Mouse (Mus musculus): ENCODE measurements around the gene Dcun1d3. TPM values are rescaled to one million over a fixed set of nuclear protein-coding genes. Genes with fewer than 3 reads are reported as not detected.

The Dcun1d3 gene
- 9.9 and 10.5 TPM in 2 replicates for polyA plus RNA-seq (2015; fragmentation: Nextera tagmentation; extraction: Ambion mirVana)

DNA sequence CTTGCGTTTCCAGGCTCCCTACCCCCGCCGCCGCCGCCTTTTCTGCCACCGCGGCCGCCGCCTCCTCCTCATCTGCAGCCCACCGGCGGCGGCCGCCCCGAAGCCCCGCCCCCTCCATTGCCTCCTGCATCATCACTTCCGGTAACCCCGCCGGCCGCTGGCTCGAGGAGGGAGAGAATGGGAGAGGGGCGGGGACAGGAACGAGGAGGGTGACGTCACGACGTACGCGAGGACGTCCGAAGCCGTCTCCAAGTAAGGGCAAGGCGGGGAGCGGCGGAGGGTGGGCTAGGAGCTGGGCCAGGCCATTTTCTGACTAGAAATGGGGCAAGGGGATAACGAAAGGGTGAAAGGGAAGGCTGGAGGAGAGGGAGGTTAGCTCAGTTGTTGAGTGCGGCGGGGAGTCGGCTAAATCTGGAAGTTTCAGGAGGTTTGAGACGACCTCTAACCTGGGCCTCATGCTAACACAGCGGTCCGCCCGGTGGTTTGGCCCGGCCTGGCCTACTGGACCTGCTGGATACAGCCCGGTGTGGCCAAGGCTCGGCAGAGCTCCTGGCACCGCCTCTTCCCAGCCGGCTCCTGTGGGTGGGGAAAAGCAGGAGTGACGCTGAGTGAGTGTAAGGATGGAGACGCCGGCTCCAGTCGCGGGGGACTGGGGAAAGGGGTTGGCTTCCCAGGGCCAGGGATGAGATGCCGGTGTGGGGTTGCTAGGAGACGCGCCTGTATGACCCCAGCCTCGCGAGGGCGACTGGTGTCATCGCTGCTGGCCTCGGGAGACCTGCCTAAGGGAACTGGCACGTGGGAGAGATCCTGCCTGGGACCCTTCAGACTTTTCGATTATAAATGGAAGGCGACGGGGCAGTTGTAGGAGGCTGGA, at the start of gene Dcun1d3, which contains the start of gene Lyrm1:
Gene Dcun1d3 (minus strand): TSS at position 660 of the 874 bp plus-strand sequence.
Gene Lyrm1 (plus strand): TSS at position 223 of the 874 bp plus-strand sequence.
- Histone ChIP-seq H3K9me3 (replicated peaks) (no peaks in the 10 kb centered on the region), H3K27ac (peak within 1 kb of the TSS; percentile 97), H3K36me3 (no peaks in the 10 kb centered on the region), H3K4me2 (peak within 1 kb of the TSS; percentile 73), H3K9ac (peak within 1 kb of the TSS; percentile 69), H3K4me3 (replicated peaks) (peak within 1 kb of the TSS; percentile 66), H3K27me3 (no peaks in the 10 kb centered on the region), H3K4me1 (peaks cover 26% of the 10 kb centered on the region)
- ATAC-seq (replicated peaks; ENCODE audit: low FRiP score) = peak; percentile 98
- under 1% methylated on average over 60 of the region's 63 CpGs for WGBS

DNA sequence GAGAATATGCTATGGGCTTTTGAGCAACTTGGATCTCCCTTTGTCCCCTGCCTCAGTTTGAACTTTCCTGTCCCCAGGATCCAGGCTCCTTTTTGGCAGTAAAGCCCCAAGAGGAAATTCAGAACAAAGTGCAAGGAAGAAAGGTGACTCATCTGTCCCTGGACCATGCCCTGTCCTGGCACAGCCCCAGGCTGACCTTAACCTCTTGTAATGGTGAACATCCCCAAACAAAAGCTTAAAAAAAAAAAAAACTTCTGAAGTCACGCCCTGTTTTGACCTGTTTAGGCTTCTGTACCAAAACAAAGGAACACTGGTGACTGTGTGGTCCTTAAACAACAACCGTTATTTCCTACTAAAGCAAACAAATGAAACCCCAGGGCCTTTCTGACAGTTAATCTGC, 45.5 kb upstream of the Dcun1d3 start:
- no peaks in the 10 kb centered on the region for H3K9me3 ChIP-seq (replicated peaks)
- H3K4me1 ChIP-seq = no peaks in the 10 kb centered on the region
- no peak overlapping the region for H3K4me3 ChIP-seq (replicated peaks)
- H3K36me3 ChIP-seq = no peaks in the 10 kb centered on the region
- H3K27me3 ChIP-seq = no peaks in the 10 kb centered on the region
- H3K4me2 ChIP-seq = no peak overlapping the region
- no peak for ATAC-seq (replicated peaks; ENCODE audit: low FRiP score)
- no peak overlapping the region for H3K9ac ChIP-seq
- 63% methylated on average over 2 of the region's 2 CpGs for WGBS
- no peak overlapping the region for H3K27ac ChIP-seq

DNA sequence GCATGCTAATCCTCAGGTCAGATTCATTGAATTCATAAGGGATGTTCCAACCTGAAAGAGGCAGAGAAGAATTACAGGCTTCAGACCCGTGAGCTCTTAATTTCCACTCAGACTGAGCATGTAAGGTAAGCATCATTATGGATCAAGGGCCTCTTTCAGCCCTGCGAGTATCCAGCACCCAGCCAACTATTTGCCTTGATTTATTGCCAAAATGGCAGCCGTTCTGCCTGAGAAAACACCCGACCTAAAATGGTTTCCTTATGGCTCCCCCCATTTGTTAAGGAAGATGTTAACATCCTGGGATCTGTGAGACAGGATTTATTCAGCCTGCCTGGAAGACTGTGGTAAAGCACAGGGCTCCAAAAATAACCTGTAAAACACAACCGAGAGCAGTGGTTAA, 40.9 kb upstream of the Dcun1d3 start:
- H3K4me3 ChIP-seq (replicated peaks) = no peak overlapping the region
- WGBS = 35% methylated on average over 5 of the region's 5 CpGs
- H3K36me3 ChIP-seq = no peaks in the 10 kb centered on the region
- no peak overlapping the region for H3K9ac ChIP-seq
- H3K27me3 ChIP-seq = no peaks in the 10 kb centered on the region
- H3K9me3 ChIP-seq (replicated peaks) = no peaks in the 10 kb centered on the region
- H3K4me1 ChIP-seq = no peaks in the 10 kb centered on the region
- H3K4me2 ChIP-seq = no peak overlapping the region
- no peak for ATAC-seq (replicated peaks; ENCODE audit: low FRiP score)
- no peak overlapping the region for H3K27ac ChIP-seq

DNA sequence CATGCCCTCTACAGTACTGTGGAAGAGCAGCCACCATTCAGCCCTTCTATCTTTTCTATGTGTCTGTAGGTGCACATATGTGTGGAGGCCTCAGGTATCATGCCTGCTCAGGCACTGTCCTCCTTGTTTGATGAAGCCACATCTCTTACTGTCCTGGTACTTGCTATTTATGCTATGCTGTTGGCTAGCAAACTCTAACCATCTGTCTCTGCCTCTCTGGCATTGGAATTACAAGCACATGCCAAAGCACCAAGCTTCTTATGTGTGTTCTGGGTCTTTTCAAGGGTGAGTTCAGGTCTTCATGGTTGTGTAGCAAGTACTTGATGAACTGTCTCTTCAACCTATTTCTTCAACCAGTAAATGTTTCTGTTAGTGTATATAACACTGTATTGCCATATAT, 40.2 kb upstream of the Dcun1d3 start:
- Histone ChIP-seq H3K4me1 (no peaks in the 10 kb centered on the region), H3K9ac (no peak overlapping the region), H3K4me2 (no peak overlapping the region), H3K27me3 (no peaks in the 10 kb centered on the region), H3K9me3 (replicated peaks) (no peaks in the 10 kb centered on the region), H3K27ac (no peak overlapping the region), H3K36me3 (no peaks in the 10 kb centered on the region), H3K4me3 (replicated peaks) (no peak overlapping the region)
- ATAC-seq (replicated peaks; ENCODE audit: low FRiP score) = no peak

DNA sequence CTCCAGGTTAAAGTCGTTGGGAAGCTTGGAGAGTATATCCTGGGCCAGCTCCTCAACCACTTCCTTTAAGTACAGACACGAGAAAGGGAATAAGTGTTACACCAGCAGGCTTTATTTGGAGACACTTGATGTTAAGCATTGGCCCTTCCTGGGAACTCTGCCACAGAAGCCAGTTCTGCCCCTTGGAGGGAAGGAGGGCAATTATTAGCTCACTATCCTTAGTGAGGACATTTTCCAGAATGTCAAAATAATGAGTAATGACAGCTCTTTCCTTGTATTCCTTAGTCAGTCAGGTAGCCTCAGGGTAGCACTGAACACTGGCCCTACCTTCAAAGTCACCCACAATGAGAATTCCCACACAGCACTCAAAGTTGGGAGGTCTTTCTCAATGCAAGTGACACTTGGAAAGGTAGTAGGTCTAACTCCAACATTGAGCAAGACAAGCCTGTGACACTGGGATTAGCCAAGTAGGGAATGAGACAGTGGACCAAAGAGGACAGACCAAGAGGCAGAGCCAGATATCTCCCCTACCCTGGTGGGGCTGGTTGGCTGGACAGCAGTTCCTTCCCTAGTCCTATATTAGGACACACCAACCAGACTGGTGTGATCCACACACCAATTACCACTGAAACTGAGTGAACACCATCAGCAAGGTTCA, 32.8 kb upstream of the Dcun1d3 start:
- Histone ChIP-seq H3K27ac (no peak overlapping the region), H3K36me3 (no peaks in the 10 kb centered on the region), H3K9ac (no peak overlapping the region), H3K4me1 (no peaks in the 10 kb centered on the region), H3K9me3 (replicated peaks) (no peaks in the 10 kb centered on the region), H3K4me2 (no peak overlapping the region), H3K4me3 (replicated peaks) (no peak overlapping the region), H3K27me3 (no peaks in the 10 kb centered on the region)
- ATAC-seq (replicated peaks; ENCODE audit: low FRiP score) = no peak
- 78% methylated on average over 2 of the region's 2 CpGs for WGBS

DNA sequence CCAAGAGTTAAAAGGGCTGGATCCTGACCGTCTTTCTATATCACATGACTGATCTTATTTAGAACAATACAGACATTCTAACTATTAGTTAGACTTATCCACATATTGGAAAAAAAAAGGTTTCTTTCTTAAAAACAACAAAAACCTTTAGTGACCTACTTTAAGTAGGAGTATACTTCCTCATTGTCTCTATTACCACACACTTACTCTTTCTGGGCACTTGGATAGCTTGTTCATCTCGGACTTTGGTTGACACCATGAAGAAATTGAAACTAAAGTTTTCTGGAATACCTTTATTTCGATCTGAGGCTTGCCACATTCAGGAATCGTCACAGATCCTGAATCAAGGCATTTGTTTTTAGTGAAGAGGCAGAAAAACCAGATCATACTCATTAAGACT, 25.0 kb upstream of the Dcun1d3 start:
- no peaks in the 10 kb centered on the region for H3K27me3 ChIP-seq
- H3K9me3 ChIP-seq (replicated peaks) = no peaks in the 10 kb centered on the region
- 77% methylated on average over 4 of the region's 4 CpGs for WGBS
- H3K36me3 ChIP-seq = no peaks in the 10 kb centered on the region
- H3K9ac ChIP-seq = no peak overlapping the region
- H3K27ac ChIP-seq = no peak overlapping the region
- no peaks in the 10 kb centered on the region for H3K4me1 ChIP-seq
- no peak for ATAC-seq (replicated peaks; ENCODE audit: low FRiP score)
- no peak overlapping the region for H3K4me3 ChIP-seq (replicated peaks)
- H3K4me2 ChIP-seq = no peak overlapping the region

DNA sequence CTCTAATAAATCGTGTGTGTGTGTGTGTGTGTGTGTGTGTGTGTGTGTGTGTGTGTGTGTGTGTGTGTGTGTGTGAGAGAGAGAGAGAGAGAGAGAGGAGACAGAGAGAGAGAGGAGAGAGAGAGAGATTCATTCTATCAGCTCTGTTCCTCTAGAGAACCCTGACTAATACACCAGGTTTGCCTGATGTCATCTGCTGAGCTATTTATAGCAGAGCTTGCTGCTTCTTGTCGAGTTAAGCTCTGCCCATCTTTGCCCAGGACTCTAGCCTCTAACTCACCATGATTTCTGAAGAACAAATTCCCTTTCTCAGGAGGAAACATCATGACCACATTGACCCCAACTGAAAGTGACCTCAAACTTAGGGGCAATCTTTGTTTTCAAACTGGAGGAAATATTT, 24.4 kb upstream of the Dcun1d3 start:
- ATAC-seq (replicated peaks; ENCODE audit: low FRiP score) = no peak
- Histone ChIP-seq H3K4me1 (no peaks in the 10 kb centered on the region), H3K27ac (no peak overlapping the region), H3K9me3 (replicated peaks) (no peaks in the 10 kb centered on the region), H3K9ac (no peak overlapping the region), H3K27me3 (no peaks in the 10 kb centered on the region), H3K36me3 (no peaks in the 10 kb centered on the region), H3K4me3 (replicated peaks) (no peak overlapping the region), H3K4me2 (no peak overlapping the region)
- 41% methylated on average over 2 of the region's 2 CpGs for WGBS

DNA sequence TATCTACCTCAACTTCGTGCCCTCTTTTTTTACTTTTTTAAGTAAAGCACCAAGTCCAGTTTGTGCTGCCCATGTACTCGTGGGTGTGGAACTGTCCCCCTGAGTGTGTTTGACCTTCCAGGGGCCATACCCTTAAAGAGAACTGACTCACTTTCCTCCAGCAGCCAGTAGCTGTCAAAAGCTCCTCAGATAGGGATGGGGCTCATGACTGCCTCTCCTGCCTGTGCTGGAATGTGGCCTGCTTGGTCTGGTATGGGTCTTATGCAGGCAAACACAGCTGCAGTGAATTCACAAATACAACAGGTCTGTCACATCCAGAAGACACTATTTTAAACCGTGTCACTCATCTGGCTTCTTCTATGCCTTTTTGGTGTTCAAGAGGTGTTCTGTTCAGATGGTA, 15.6 kb upstream of the Dcun1d3 start:
- no peak for ATAC-seq (replicated peaks; ENCODE audit: low FRiP score)
- Histone ChIP-seq H3K9me3 (replicated peaks) (no peaks in the 10 kb centered on the region), H3K36me3 (no peaks in the 10 kb centered on the region), H3K9ac (no peak overlapping the region), H3K4me1 (no peaks in the 10 kb centered on the region), H3K27ac (no peak overlapping the region), H3K4me3 (replicated peaks) (no peak overlapping the region), H3K27me3 (no peaks in the 10 kb centered on the region), H3K4me2 (no peak overlapping the region)
- 83% methylated on average over 3 of the region's 3 CpGs for WGBS

DNA sequence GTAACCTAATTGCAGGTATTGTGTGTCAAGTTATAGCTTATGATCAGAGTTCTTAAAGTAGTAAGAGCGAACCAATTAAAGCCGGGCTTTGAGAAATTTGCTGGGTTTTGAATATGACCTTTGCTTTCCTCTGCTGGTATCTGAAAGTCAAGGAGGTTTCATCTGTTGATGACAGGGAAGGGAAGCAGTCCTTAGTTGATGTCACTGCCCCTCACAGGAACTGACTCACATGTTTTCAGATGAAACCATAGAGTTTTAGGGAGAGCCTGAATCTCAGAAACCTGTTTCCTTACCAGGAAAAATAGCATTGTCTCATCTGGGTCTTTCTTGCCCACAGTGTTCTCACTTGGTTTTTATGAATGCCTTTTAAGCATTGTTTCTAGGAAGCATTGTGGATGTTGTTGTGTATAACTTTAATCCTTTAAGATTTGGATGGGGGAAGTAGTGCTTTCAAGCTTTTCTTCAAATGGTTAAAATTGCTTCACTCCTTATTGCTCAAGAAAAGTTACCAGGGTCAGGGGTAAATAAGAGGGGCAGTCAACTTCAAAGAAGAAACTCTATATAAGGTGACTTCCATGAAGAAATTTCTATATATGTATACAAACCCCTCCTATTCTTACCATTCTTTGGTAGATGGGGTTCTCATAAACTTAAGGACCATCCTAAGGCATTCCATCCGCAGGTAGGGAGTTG, 10.6 kb upstream of the Dcun1d3 start:
- H3K36me3 ChIP-seq = no peaks in the 10 kb centered on the region
- 90% methylated on average over 3 of the region's 3 CpGs for WGBS
- no peak overlapping the region for H3K4me2 ChIP-seq
- no peak overlapping the region for H3K27ac ChIP-seq
- H3K9me3 ChIP-seq (replicated peaks) = no peaks in the 10 kb centered on the region
- no peaks in the 10 kb centered on the region for H3K4me1 ChIP-seq
- H3K4me3 ChIP-seq (replicated peaks) = no peak overlapping the region
- H3K9ac ChIP-seq = no peak overlapping the region
- no peak for ATAC-seq (replicated peaks; ENCODE audit: low FRiP score)
- H3K27me3 ChIP-seq = no peaks in the 10 kb centered on the region

DNA sequence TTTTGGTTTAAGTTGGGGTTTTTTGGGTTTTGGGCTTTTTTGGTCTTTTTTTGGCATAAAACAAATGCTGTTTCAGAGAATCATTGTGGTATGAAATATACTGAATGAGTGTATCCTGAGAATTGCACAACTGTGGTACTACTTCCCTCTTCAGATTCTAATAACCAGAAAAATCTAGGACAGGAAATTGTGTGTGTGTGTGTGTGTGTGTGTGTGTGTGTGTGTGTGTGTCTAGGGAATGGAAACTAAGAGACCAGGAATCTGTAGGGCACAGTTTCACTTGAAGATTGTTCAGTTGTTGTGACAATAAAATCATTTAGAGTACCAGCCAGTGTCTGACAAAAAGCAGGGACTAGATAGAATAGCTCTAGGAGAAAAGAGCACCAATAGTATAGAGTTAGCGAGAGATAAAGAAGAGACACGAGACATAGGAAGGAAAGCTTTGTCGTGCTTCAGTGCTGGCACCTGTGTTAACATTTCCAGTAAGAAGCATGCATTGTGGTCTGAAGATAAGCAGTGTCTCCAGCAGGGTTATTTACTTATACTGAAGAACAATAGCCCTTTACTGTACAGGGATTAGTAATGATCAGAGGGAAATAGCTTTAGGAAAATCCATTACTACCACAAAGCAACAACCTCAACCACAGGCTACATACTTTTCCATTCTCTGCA, 3.4 kb upstream of the Dcun1d3 start:
- peaks cover 12% of the 10 kb centered on the region for H3K4me1 ChIP-seq
- no peaks in the 10 kb centered on the region for H3K9me3 ChIP-seq (replicated peaks)
- no peak overlapping the region for H3K9ac ChIP-seq
- ATAC-seq (replicated peaks; ENCODE audit: low FRiP score) = no peak
- H3K4me2 ChIP-seq = no peak overlapping the region
- no peak overlapping the region for H3K27ac ChIP-seq
- no peak overlapping the region for H3K4me3 ChIP-seq (replicated peaks)
- H3K36me3 ChIP-seq = no peaks in the 10 kb centered on the region
- 81% methylated on average over 3 of the region's 3 CpGs for WGBS
- H3K27me3 ChIP-seq = no peaks in the 10 kb centered on the region

DNA sequence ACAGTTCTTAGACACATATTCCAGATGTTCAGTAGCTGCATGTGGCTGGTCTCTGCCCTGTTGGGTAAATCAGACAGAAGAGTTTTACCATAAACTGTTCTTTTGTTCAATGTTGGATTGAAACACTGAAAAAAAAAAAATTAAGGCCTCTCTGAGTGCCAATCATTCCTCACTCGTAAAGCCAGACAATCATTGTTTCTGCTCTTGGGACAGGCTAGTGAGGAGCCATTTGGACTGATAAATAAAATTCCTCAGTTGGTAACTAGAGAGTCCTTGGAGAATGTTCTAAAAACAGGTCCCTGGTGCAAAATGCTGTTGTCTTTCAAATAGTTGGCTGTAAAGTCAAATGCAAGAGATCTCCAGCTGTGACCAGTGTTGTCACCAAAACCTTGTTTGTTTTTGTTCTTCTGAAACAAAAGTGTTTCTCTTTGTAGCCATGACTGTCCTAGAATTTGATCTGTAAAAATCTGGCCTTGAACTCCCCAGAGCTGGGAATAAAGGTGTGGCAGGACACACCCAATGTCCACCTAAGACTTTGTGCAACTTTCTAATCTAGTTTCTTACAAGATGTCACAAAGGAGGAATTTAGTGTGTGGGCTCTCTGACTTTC, 2.3 kb upstream of the Dcun1d3 start:
- ATAC-seq (replicated peaks; ENCODE audit: low FRiP score) = no peak
- H3K9me3 ChIP-seq (replicated peaks) = no peaks in the 10 kb centered on the region
- 72% methylated on average over 1 of the region's 1 CpGs for WGBS
- no peak overlapping the region for H3K4me2 ChIP-seq
- H3K4me1 ChIP-seq = peaks cover 23% of the 10 kb centered on the region
- no peaks in the 10 kb centered on the region for H3K36me3 ChIP-seq
- no peaks in the 10 kb centered on the region for H3K27me3 ChIP-seq
- no peak overlapping the region for H3K27ac ChIP-seq
- no peak overlapping the region for H3K9ac ChIP-seq
- H3K4me3 ChIP-seq (replicated peaks) = no peak overlapping the region

Data from kidney, embryonic 15.5 days (tissue).